Mouse (Mus musculus) macrophage (primary cell): Measurements from ENCODE around the gene Spen. TPM values are rescaled to one million over a fixed set of nuclear protein-coding genes. Genes with fewer than 3 reads are reported as not detected.
"Not testable (repeated sequence)": the region's sequence is repeated elsewhere in the genome, so short reads cannot be mapped to it uniquely, and the experiment has no call there.

Source experiments
- H3K27ac ChIP-seq: fragments of 350-480 bp; formaldehyde crosslinking; 2 replicates; pipeline ENCODE4 v1.9.0; 2021
- H3K36me3 ChIP-seq: fragments of 350-480 bp; formaldehyde crosslinking; 2 replicates; pipeline ENCODE4 v1.9.0; 2021; ENCODE audit errors: inconsistent target
- H3K4me3 ChIP-seq: fragments of 350-480 bp; formaldehyde crosslinking; 2 replicates; pipeline ENCODE4 v1.9.0; 2021; ENCODE audit errors: inconsistent target
- H3K79me2 ChIP-seq: fragments of 350-480 bp; formaldehyde crosslinking; 2 replicates; pipeline ENCODE4 v1.9.0; 2021; ENCODE audit errors: inconsistent target
- WGBS: methylation state at CpG from one replicate; pipeline ENCODE4 v1.1.7; 2026; ENCODE audit warnings: inconsistent platforms; ENCODE audit not compliant: missing documents; 5-methylcytosine and 5-hydroxymethylcytosine counted together
- polyA plus RNA-seq: library from polyadenylated mRNA; stranded (reverse); fragments of 250-400 nt; gene quantifications from 3 replicates; pipeline ENCODE4 v1.2.4, GENCODE M21; 2018; ENCODE audit warnings: inconsistent platforms

Gene Spen
- polyA plus RNA-seq, 1 experiment from 2014 or later = 31.4 TPM

- Histone ChIP-seq H3K36me3 (no peaks in the 10 kb centered on the region), H3K27ac (no peak overlapping the region), H3K4me3 (no peak overlapping the region), H3K79me2 (no peaks in the 10 kb centered on the region)
- WGBS = 90% methylated on average over 4 of the region's 5 CpGs
These were observed 30.6 kb upstream of the Spen start for GRCm38 (mm10) chr4:141568966-141569365.

GRCm38 (mm10) chr4:141567174-141567573, 28.8 kb upstream of the Spen start:
- H3K79me2 ChIP-seq, H3K4me3 ChIP-seq, H3K36me3 ChIP-seq, H3K27ac ChIP-seq: not testable (repeated sequence)
- WGBS = 96% methylated on average over 7 of the region's 7 CpGs

- 94% methylated on average over 6 of the region's 6 CpGs for WGBS
These were observed 27.8 kb upstream of the Spen start for GRCm38 (mm10) chr4:141566187-141566586.

GRCm38 (mm10) chr4:141565325-141565724, 26.9 kb upstream of the Spen start:
- Histone ChIP-seq H3K36me3 (no peaks in the 10 kb centered on the region), H3K27ac (no peak overlapping the region), H3K4me3 (no peak overlapping the region), H3K79me2 (no peaks in the 10 kb centered on the region)
- 80% methylated on average over 7 of the region's 7 CpGs for WGBS

More at GRCm38 (mm10) chr4:141566187-141566586, 27.8 kb upstream of the Spen start:
- H3K27ac ChIP-seq = no peak overlapping the region
- no peaks in the 10 kb centered on the region for H3K79me2 ChIP-seq
- no peak overlapping the region for H3K4me3 ChIP-seq
- H3K36me3 ChIP-seq = no peaks in the 10 kb centered on the region

GRCm38 (mm10) chr4:141564660-141565059, 26.3 kb upstream of the Spen start:
- Histone ChIP-seq H3K27ac (no peak overlapping the region), H3K36me3 (no peaks in the 10 kb centered on the region), H3K4me3 (no peak overlapping the region), H3K79me2 (no peaks in the 10 kb centered on the region)
- 85% methylated on average over 3 of the region's 3 CpGs for WGBS

- H3K36me3 ChIP-seq = no peaks in the 10 kb centered on the region
- 100% methylated on average over 2 of the region's 4 CpGs for WGBS
- H3K27ac ChIP-seq = no peak overlapping the region
- no peaks in the 10 kb centered on the region for H3K79me2 ChIP-seq
- H3K4me3 ChIP-seq = no peak overlapping the region
These were observed 25.8 kb upstream of the Spen start for GRCm38 (mm10) chr4:141564209-141564608.

GRCm38 (mm10) chr4:141562281-141562680, 23.9 kb upstream of the Spen start:
- H3K4me3 ChIP-seq = no peak overlapping the region
- H3K79me2 ChIP-seq = no peaks in the 10 kb centered on the region
- no peaks in the 10 kb centered on the region for H3K36me3 ChIP-seq
- WGBS = 84% methylated on average over 11 of the region's 11 CpGs
- H3K27ac ChIP-seq = no peak overlapping the region

- 83% methylated on average over 5 of the region's 5 CpGs for WGBS
- not testable (repeated sequence) for H3K4me3 ChIP-seq
These were observed 23.0 kb upstream of the Spen start for GRCm38 (mm10) chr4:141561331-141561919.

GRCm38 (mm10) chr4:141559898-141560263, 21.5 kb upstream of the Spen start:
- H3K36me3 ChIP-seq = no peaks in the 10 kb centered on the region
- peak overlapping the region; percentile 31 for H3K4me3 ChIP-seq
- H3K79me2 ChIP-seq = no peaks in the 10 kb centered on the region
- WGBS = 5% methylated on average over 9 of the region's 9 CpGs
- H3K27ac ChIP-seq = peak overlapping the region; percentile 91

More at GRCm38 (mm10) chr4:141561331-141561919, 23.0 kb upstream of the Spen start:
- not testable (repeated sequence) for H3K36me3 ChIP-seq, H3K79me2 ChIP-seq, H3K27ac ChIP-seq

GRCm38 (mm10) chr4:141559131-141559897, 20.9 kb upstream of the Spen start:
- H3K27ac ChIP-seq = peak overlapping the region; percentile 91
- H3K4me3 ChIP-seq = peak overlapping the region; percentile 31
- H3K36me3 ChIP-seq = no peaks in the 10 kb centered on the region
- 1% methylated on average over 30 of the region's 30 CpGs for WGBS
- no peaks in the 10 kb centered on the region for H3K79me2 ChIP-seq

GRCm38 (mm10) chr4:141558658-141559057, 20.3 kb upstream of the Spen start:
- WGBS = 0% methylated on average over 8 of the region's 16 CpGs
- Histone ChIP-seq H3K4me3 (peak overlapping the region; percentile 31), H3K79me2 (no peaks in the 10 kb centered on the region), H3K27ac (peak overlapping the region; percentile 91), H3K36me3 (no peaks in the 10 kb centered on the region)

GRCm38 (mm10) chr4:141556163-141556562, 17.8 kb upstream of the Spen start:
- H3K4me3 ChIP-seq, H3K27ac ChIP-seq, H3K36me3 ChIP-seq, H3K79me2 ChIP-seq: not testable (repeated sequence)
- 96% methylated on average over 4 of the region's 6 CpGs for WGBS

GRCm38 (mm10) chr4:141554255-141554865, 16.0 kb upstream of the Spen start:
- H3K27ac ChIP-seq, H3K4me3 ChIP-seq, H3K79me2 ChIP-seq, H3K36me3 ChIP-seq: not testable (repeated sequence)
- 90% methylated on average over 6 of the region's 9 CpGs for WGBS

GRCm38 (mm10) chr4:141552484-141552883, 14.1 kb upstream of the Spen start:
- peak overlapping the region; percentile 65 for H3K27ac ChIP-seq

GRCm38 (mm10) chr4:141547299-141547698, 8.9 kb upstream of the Spen start:
- WGBS = 0% methylated on average over 7 of the region's 9 CpGs
- Histone ChIP-seq H3K79me2 (no peaks in the 10 kb centered on the region; the same call in 1 of the 2 replicates), H3K36me3 (no peaks in the 10 kb centered on the region), H3K4me3 (peak overlapping the region; percentile 45), H3K27ac (peak overlapping the region; percentile 91)

More at GRCm38 (mm10) chr4:141552484-141552883, 14.1 kb upstream of the Spen start:
- Histone ChIP-seq H3K4me3 (peak overlapping the region; percentile 2; the same call in 1 of the 2 replicates), H3K36me3 (no peaks in the 10 kb centered on the region), H3K79me2 (no peaks in the 10 kb centered on the region)
- WGBS = 0% methylated on average over 2 of the region's 2 CpGs
